Mouse (Mus musculus) bone marrow macrophage, adult 2 months (primary cell): ENCODE measurements around the gene Hoxc11. TPM values are rescaled to one million over a fixed set of nuclear protein-coding genes. Genes with fewer than 3 reads are reported as not detected.

Source experiments
- H3K27ac ChIP-seq: 2 replicates; pipeline ENCODE4 v1.5.1; 2012; ENCODE audit warnings: low read depth, low read length; ENCODE audit not compliant: insufficient read depth
- H3K4me1 ChIP-seq: 2 replicates; pipeline ENCODE4 v1.6.1; 2012; ENCODE audit warnings: low read length; ENCODE audit not compliant: control insufficient read depth, insufficient read depth
- H3K4me3 ChIP-seq: 2 replicates; pipeline ENCODE4 v1.5.1; 2012; ENCODE audit warnings: mild to moderate bottlenecking, low read length, moderate library complexity; ENCODE audit not compliant: insufficient read depth
- CTCF ChIP-seq: IDR thresholded peaks from 2 replicates; pipeline ENCODE4 v1.5.1; 2012; ENCODE audit warnings: low read depth, mild to moderate bottlenecking, low read length, moderate library complexity
- POLR2A ChIP-seq: IDR thresholded peaks from 2 replicates; pipeline ENCODE4 v1.6.1; 2012; ENCODE audit warnings: mild to moderate bottlenecking, low read depth, low read length, borderline replicate concordance
- polyA plus RNA-seq: library from polyadenylated mRNA; stranded (reverse); fragments of >200 nt; gene quantifications from 2 replicates; pipeline ENCODE4 v1.2.4, GENCODE M21; 2012; ENCODE audit not compliant: missing spikeins, insufficient read depth, insufficient read length

Gene Hoxc11
- polyA plus RNA-seq, 1 experiment, result not detected

DNA sequence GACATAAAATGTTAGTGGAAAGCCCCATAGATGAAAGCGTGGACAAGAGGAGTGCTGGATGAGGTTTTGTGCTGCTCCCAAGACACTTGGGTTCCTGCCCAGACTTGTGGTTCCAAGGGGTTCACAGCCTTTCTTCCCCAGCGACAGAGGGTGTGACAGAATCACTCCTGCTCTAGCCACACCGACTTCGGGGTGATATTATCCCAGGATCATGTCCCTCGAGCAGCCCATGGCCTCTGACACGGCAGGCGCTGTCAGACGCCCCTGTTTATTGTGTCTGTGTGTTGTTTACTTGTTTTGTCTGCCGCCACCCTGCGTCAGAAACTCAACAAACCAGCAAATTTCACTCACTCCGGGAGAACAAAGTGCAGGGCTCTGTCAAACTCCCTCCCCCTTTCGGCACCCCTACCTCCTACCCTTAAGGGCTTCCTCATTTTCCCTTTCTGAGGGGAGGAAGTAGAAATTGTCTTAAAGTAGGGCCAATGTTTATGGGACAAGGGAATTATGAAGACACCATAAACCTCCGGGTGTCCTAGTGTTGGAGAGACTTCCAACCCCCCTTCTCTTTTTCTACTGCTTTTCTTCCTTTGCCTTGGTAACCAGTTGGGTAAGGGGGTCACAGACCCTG, 48.7 kb downstream of the Hoxc11 start:
- H3K27ac ChIP-seq, result no peak overlapping the region
- H3K4me3 ChIP-seq, result no peak overlapping the region

DNA sequence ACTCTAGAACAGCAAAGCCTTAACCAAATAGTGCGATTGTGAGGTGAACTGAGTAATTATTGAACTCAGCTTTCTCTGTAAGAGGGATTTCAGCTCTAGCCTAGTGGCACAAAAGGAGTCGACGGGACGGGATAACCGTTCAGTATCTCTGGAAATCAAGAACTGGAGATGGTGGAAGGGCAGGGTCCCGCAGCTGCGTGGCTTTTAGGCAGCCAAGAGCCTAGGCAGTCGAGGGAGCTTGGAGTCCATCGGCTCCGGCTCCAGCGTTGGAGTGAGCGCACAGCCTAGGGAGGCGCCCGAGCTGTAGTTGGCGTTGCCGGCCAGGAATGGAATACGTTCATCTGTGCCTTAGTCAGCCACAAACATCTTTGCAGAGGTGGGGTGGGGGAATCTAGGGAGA, 51.1 kb downstream of the Hoxc11 start:
- no peak overlapping the region for H3K27ac ChIP-seq
- H3K4me1 ChIP-seq, result no peaks in the 10 kb centered on the region
- no peak overlapping the region for H3K4me3 ChIP-seq

More for the DNA sequence above, 48.7 kb downstream of the Hoxc11 start:
- H3K4me1 ChIP-seq, result no peaks in the 10 kb centered on the region
- no peak for TF ChIP-seq CTCF
- TF ChIP-seq POLR2A, result no peak

GRCm38 (mm10) chr15:103005797-103006196, 51.6 kb downstream of the Hoxc11 start:
- H3K4me3 ChIP-seq, result no peak overlapping the region

More for the DNA sequence above, 51.1 kb downstream of the Hoxc11 start:
- TF ChIP-seq CTCF (no peak), POLR2A (no peak)

GRCm38 (mm10) chr15:103006326-103006725, 52.1 kb downstream of the Hoxc11 start:
- Histone ChIP-seq H3K4me3 (no peak overlapping the region), H3K4me1 (no peaks in the 10 kb centered on the region), H3K27ac (no peak overlapping the region)
- TF ChIP-seq CTCF (no peak), POLR2A (no peak)

More at GRCm38 (mm10) chr15:103005797-103006196, 51.6 kb downstream of the Hoxc11 start:
- no peak overlapping the region for H3K27ac ChIP-seq
- H3K4me1 ChIP-seq, result no peaks in the 10 kb centered on the region
- TF ChIP-seq CTCF (no peak), POLR2A (no peak)

Other genes starting within 250 kb of the Hoxc11 start
- gene Calcoco1, start 232.2 kb upstream of the Hoxc11 start, polyA plus RNA-seq, result 71.0 and 72.9 TPM in 2 replicates
- not detected in 2 replicates for gene Hoxc13, start 33.3 kb upstream of the Hoxc11 start, polyA plus RNA-seq
- gene Hoxc12, start 17.7 kb upstream of the Hoxc11 start, polyA plus RNA-seq, result not detected in 2 replicates
- gene Hoxc10, start 12.4 kb downstream of the Hoxc11 start, polyA plus RNA-seq, result 0.28 TPM in 1 of 2 replicates, not detected in the other
- gene Hoxc5, start 13.0 kb downstream of the Hoxc11 start, polyA plus RNA-seq, result not detected in 2 replicates
- not detected in 2 replicates for gene Hoxc9, start 22.0 kb downstream of the Hoxc11 start, polyA plus RNA-seq
- not detected in 2 replicates for gene Hoxc8, start 36.2 kb downstream of the Hoxc11 start, polyA plus RNA-seq
- gene Hoxc6, start 43.8 kb downstream of the Hoxc11 start, polyA plus RNA-seq, result not detected in 2 replicates
- 0.27 TPM in 1 of 2 replicates, not detected in the other for gene Hoxc4, start 64.5 kb downstream of the Hoxc11 start, polyA plus RNA-seq
- 6.7 and 7.4 TPM in 2 replicates for gene Smug1, start 212.7 kb downstream of the Hoxc11 start, polyA plus RNA-seq